Mouse (Mus musculus) lung, embryonic 15.5 days (tissue): Measurements from ENCODE around the gene Ccdc88c. TPM values are rescaled to one million over a fixed set of nuclear protein-coding genes. Genes with fewer than 3 reads are reported as not detected.

Experiments
- ATAC-seq: fragments of 200-750 bp; cut with Nextera tagmentation; 2 replicates; pipeline ENCODE4 v1.8.0; 2017; ENCODE audit warnings: moderate number of reproducible peaks, borderline replicate concordance; ENCODE audit not compliant: low FRiP score, low TSS enrichment; ENCODE audit errors: extremely low read depth
- H3K27ac ChIP-seq: fragments of 300-500 bp; sonication (generic); 2 replicates; pipeline ENCODE4 v1.5.1; 2015; ENCODE audit warnings: moderate library complexity, mild to moderate bottlenecking, inconsistent platforms
- H3K27me3 ChIP-seq: fragments of 300-500 bp; sonication (generic); 2 replicates; pipeline ENCODE4 v1.6.1; 2015; ENCODE audit warnings: inconsistent platforms
- H3K36me3 ChIP-seq: fragments of 300-500 bp; sonication (generic); 2 replicates; pipeline ENCODE4 v1.6.1; 2015; ENCODE audit warnings: inconsistent platforms
- H3K4me1 ChIP-seq: fragments of 300-500 bp; sonication (generic); 2 replicates; pipeline ENCODE4 v1.6.1; 2015; ENCODE audit warnings: inconsistent platforms
- H3K4me2 ChIP-seq: fragments of 300-500 bp; sonication (generic); 2 replicates; pipeline ENCODE4 v1.6.1; 2015; ENCODE audit warnings: inconsistent platforms, mild to moderate bottlenecking, moderate library complexity
- H3K4me3 ChIP-seq: fragments of 300-500 bp; sonication (generic); 2 replicates; pipeline ENCODE4 v1.5.1; 2015; ENCODE audit warnings: mild to moderate bottlenecking, inconsistent platforms
- H3K9ac ChIP-seq: fragments of 300-500 bp; sonication (generic); 2 replicates; pipeline ENCODE4 v1.6.1; 2015; ENCODE audit warnings: inconsistent platforms
- H3K9me3 ChIP-seq: fragments of 300-500 bp; sonication (generic); 2 replicates; pipeline ENCODE4 v1.6.1; 2016; ENCODE audit warnings: inconsistent platforms
- WGBS: fragments of 180-500 bp; shearing (Covaris S2); methylation state at CpG from one replicate; pipeline ENCODE4 v1.1.7; 2015; 5-methylcytosine and 5-hydroxymethylcytosine counted together
- microRNA counts: library from miRNA; unstranded; fragments of <30 nt; microRNA quantifications from one replicate; lab custom pipeline; 2016
- microRNA-seq: library from miRNA; unstranded; fragments of <30 nt; microRNA quantifications from one replicate; pipeline ENCODE4, GENCODE M21; 2016
- polyA plus RNA-seq: library from polyadenylated mRNA; unstranded; fragments of >200 nt; fragmentation: Nextera tagmentation; extraction: Ambion mirVana; gene quantifications from 2 replicates; pipeline ENCODE4 v1.2.1, GENCODE M21; 2015

The Ccdc88c gene
- polyA plus RNA-seq, 1 experiment from 2014 or later, result 17.9 TPM

DNA sequence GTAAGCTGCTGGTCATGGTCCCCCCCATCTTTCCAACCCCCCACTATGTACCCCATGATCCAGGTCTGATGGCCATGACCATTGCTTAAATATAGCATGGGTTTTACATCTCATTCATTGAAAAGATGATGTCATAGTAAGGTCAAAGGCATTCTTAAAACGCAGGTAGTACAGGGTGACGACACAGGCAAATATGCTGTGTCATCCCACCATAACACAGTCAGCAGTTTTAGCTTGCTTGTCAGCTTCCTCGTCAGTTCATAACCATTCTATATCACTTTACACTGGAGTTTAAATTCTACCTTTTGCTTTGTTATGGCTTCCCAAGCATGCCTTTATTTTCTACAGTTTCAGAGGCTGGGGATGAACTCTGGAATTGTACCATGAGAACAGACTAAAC lies 166.6 kb downstream of the Ccdc88c start:
- Histone ChIP-seq H3K36me3 (no peaks in the 10 kb centered on the region), H3K27ac (no peak overlapping the region), H3K9ac (no peak overlapping the region), H3K9me3 (no peaks in the 10 kb centered on the region), H3K4me3 (no peak overlapping the region), H3K4me2 (no peak overlapping the region), H3K27me3 (no peaks in the 10 kb centered on the region), H3K4me1 (no peaks in the 10 kb centered on the region)
- ATAC-seq, result no peak
- WGBS, result 77% methylated on average over 3 of the region's 3 CpGs

MicroRNAs encoded within 50 kb of the gene (microRNA counts, 519-probe panel; counts per million panel counts)
- microRNA mmu-miR-1190 (lab: Ali Mortazavi, UCI), result 2,681 counts per million, percentile 68 among the panel's probes with 10 or more counts

Small RNA genes lying within 50 kb of the gene (microRNA-seq; reads per million reads assigned to microRNA genes)
- gene Mir1190, result not detected

Other genes starting within 250 kb of the Ccdc88c start
- 5.2 and 5.3 TPM in 2 replicates for gene Dglucy, start 250.0 kb downstream of the Ccdc88c start, polyA plus RNA-seq
- 0.29 and 0.71 TPM in 2 replicates for gene Gpr68, start 120.9 kb downstream of the Ccdc88c start, polyA plus RNA-seq
- 39.4 and 41.3 TPM in 2 replicates for gene Ppp4r3a, start 54.6 kb upstream of the Ccdc88c start, polyA plus RNA-seq